Mouse (Mus musculus) erythroblast, embryonic 14.5 days (primary cell): Measurements from ENCODE around the gene Vmn1r223. TPM values are rescaled to one million over a fixed set of nuclear protein-coding genes. Genes with fewer than 3 reads are reported as not detected.
A peak's percentile ranks its signal among the peaks of the same experiment; 100 is the strongest.

Experiments used
- H3K27me3 ChIP-seq: 2 replicates; pipeline ENCODE4 v1.6.1; 2012; ENCODE audit warnings: inconsistent platforms; ENCODE audit not compliant: control insufficient read depth
- H3K36me3 ChIP-seq: 2 replicates; pipeline ENCODE4 v1.6.1; 2012; ENCODE audit warnings: mild to moderate bottlenecking, inconsistent platforms; ENCODE audit not compliant: control insufficient read depth
- H3K4me1 ChIP-seq: 2 replicates; pipeline ENCODE4 v1.6.1; 2012; ENCODE audit warnings: inconsistent platforms; ENCODE audit not compliant: control insufficient read depth
- H3K4me3 ChIP-seq: replicated peaks from 2 replicates; pipeline ENCODE3; 2012; ENCODE audit warnings: moderate library complexity, mild to moderate bottlenecking, inconsistent platforms
- H3K9me3 ChIP-seq: 2 replicates; pipeline ENCODE4 v1.6.1; 2012; ENCODE audit warnings: low read length, inconsistent platforms, mixed read lengths; ENCODE audit not compliant: control insufficient read depth
- GATA1 ChIP-seq: IDR thresholded peaks from 2 replicates; pipeline ENCODE4 v1.6.1; 2012; ENCODE audit warnings: low read length, inconsistent platforms, mixed read lengths
- TAL1 ChIP-seq: IDR thresholded peaks from 3 replicates; pipeline ENCODE4 v1.6.1; 2012; ENCODE audit warnings: low read length, inconsistent platforms, mixed read lengths
- polyA plus RNA-seq: library from polyadenylated mRNA; stranded (reverse); fragments of >175 nt; gene quantifications from 2 replicates; pipeline ENCODE4 v1.2.3, GENCODE M21; 2012

The Vmn1r223 gene
- polyA plus RNA-seq, 1 experiment: not detected

- H3K4me1 ChIP-seq: peaks cover 3% of the 10 kb centered on the region
- TF ChIP-seq TAL1 (no peak), GATA1 (no peak)
- no peaks in the 10 kb centered on the region for H3K9me3 ChIP-seq
- no peak overlapping the region for H3K4me3 ChIP-seq
- H3K36me3 ChIP-seq: no peaks in the 10 kb centered on the region
- peaks cover 3% of the 10 kb centered on the region for H3K27me3 ChIP-seq
Observed at GRCm38 (mm10) chr13:23279992-23280391, 33.1 kb downstream of the Vmn1r223 start.

GRCm38 (mm10) chr13:23285191-23285920 is 38.4 kb downstream of the Vmn1r223 start:
- TF ChIP-seq TAL1 (no peak), GATA1 (no peak)
- Histone ChIP-seq H3K36me3 (no peaks in the 10 kb centered on the region), H3K9me3 (no peaks in the 10 kb centered on the region), H3K4me3 (peak overlapping the region; percentile 57), H3K4me1 (peaks cover 20% of the 10 kb centered on the region), H3K27me3 (peaks cover 53% of the 10 kb centered on the region)

GRCm38 (mm10) chr13:23285921-23286720 is 39.2 kb downstream of the Vmn1r223 start:
- no peak for TF ChIP-seq GATA1
- TF ChIP-seq TAL1: no peak
- H3K4me3 ChIP-seq: peak overlapping the region; percentile 57

GRCm38 (mm10) chr13:23286721-23287362 is 39.9 kb downstream of the Vmn1r223 start:
- Histone ChIP-seq H3K27me3 (peaks cover 53% of the 10 kb centered on the region), H3K36me3 (no peaks in the 10 kb centered on the region), H3K4me3 (peak overlapping the region; percentile 57), H3K9me3 (no peaks in the 10 kb centered on the region), H3K4me1 (peaks cover 20% of the 10 kb centered on the region)
- TF ChIP-seq GATA1 (no peak), TAL1 (no peak)

More at GRCm38 (mm10) chr13:23285921-23286720, 39.2 kb downstream of the Vmn1r223 start:
- no peaks in the 10 kb centered on the region for H3K36me3 ChIP-seq
- no peaks in the 10 kb centered on the region for H3K9me3 ChIP-seq
- H3K27me3 ChIP-seq: peaks cover 53% of the 10 kb centered on the region
- H3K4me1 ChIP-seq: peaks cover 20% of the 10 kb centered on the region

- peak overlapping the region; percentile 66 for H3K4me3 ChIP-seq
- TF ChIP-seq GATA1 (no peak), TAL1 (no peak)
Observed at GRCm38 (mm10) chr13:23297737-23298136, 50.8 kb downstream of the Vmn1r223 start.

GRCm38 (mm10) chr13:23298445-23299232 is 51.7 kb downstream of the Vmn1r223 start:
- peaks cover 31% of the 10 kb centered on the region for H3K4me1 ChIP-seq
- TF ChIP-seq GATA1: no peak
- no peak for TF ChIP-seq TAL1
- H3K4me3 ChIP-seq: peak overlapping the region; percentile 66
- no peaks in the 10 kb centered on the region for H3K9me3 ChIP-seq
- peaks cover 19% of the 10 kb centered on the region for H3K27me3 ChIP-seq
- no peaks in the 10 kb centered on the region for H3K36me3 ChIP-seq

More at GRCm38 (mm10) chr13:23297737-23298136, 50.8 kb downstream of the Vmn1r223 start:
- Histone ChIP-seq H3K4me1 (peaks cover 31% of the 10 kb centered on the region), H3K27me3 (peaks cover 21% of the 10 kb centered on the region), H3K9me3 (no peaks in the 10 kb centered on the region), H3K36me3 (no peaks in the 10 kb centered on the region)

GRCm38 (mm10) chr13:23299276-23299998 is 52.5 kb downstream of the Vmn1r223 start:
- Histone ChIP-seq H3K4me3 (peak overlapping the region; percentile 66), H3K4me1 (peaks cover 31% of the 10 kb centered on the region), H3K36me3 (no peaks in the 10 kb centered on the region), H3K27me3 (peaks cover 19% of the 10 kb centered on the region), H3K9me3 (no peaks in the 10 kb centered on the region)
- TF ChIP-seq GATA1 (no peak), TAL1 (no peak)

GRCm38 (mm10) chr13:23299999-23300341 is 53.0 kb downstream of the Vmn1r223 start:
- Histone ChIP-seq H3K9me3 (no peaks in the 10 kb centered on the region), H3K4me1 (peaks cover 31% of the 10 kb centered on the region), H3K36me3 (no peaks in the 10 kb centered on the region), H3K4me3 (peak overlapping the region; percentile 66), H3K27me3 (peaks cover 17% of the 10 kb centered on the region)
- TF ChIP-seq TAL1 (no peak), GATA1 (no peak)

Other genes starting within 250 kb of the Vmn1r223 start
- gene Vmn1r213, start 239.5 kb upstream of the Vmn1r223 start, polyA plus RNA-seq: not detected in 2 replicates
- gene Vmn1r214, start 216.7 kb upstream of the Vmn1r223 start, polyA plus RNA-seq: not detected in 2 replicates
- gene Vmn1r215, start 179.1 kb upstream of the Vmn1r223 start, polyA plus RNA-seq: not detected in 2 replicates
- gene Vmn1r217, start 128.9 kb upstream of the Vmn1r223 start, polyA plus RNA-seq: not detected in 2 replicates
- gene Vmn1r218, start 114.0 kb upstream of the Vmn1r223 start, polyA plus RNA-seq: not detected in 2 replicates
- gene Vmn1r219, start 87.8 kb upstream of the Vmn1r223 start, polyA plus RNA-seq: not detected in 2 replicates
- not detected in 2 replicates for gene Vmn1r220, start 59.2 kb upstream of the Vmn1r223 start, polyA plus RNA-seq
- gene Vmn1r221, start 33.0 kb upstream of the Vmn1r223 start, polyA plus RNA-seq: not detected in 2 replicates
- not detected in 2 replicates for gene Vmn1r222, start 11.2 kb upstream of the Vmn1r223 start, polyA plus RNA-seq
- 0.01 TPM in 2 replicates for gene Zfp322a, start 122.1 kb downstream of the Vmn1r223 start, polyA plus RNA-seq
- gene Abt1, start 176.7 kb downstream of the Vmn1r223 start, polyA plus RNA-seq: 0.76 and 0.84 TPM in 2 replicates
- 0.15 and 0.16 TPM in 2 replicates for gene Btn1a1, start 218.8 kb downstream of the Vmn1r223 start, polyA plus RNA-seq
- not detected in 2 replicates for gene Btn2a2, start 241.7 kb downstream of the Vmn1r223 start, polyA plus RNA-seq